Mouse (Mus musculus) cortical plate, adult 2 months (tissue): Measurements from ENCODE around the gene Gxylt2.

Experiments used
- CTCF ChIP-seq: fragments of 200-500 bp; IDR thresholded peaks from 2 replicates; pipeline ENCODE4 v1.5.1; 2011; ENCODE audit warnings: mild to moderate bottlenecking, control low read depth, low read length; ENCODE audit not compliant: insufficient read depth; ENCODE audit errors: extremely low read depth
- POLR2A ChIP-seq: fragments of 200-500 bp; IDR thresholded peaks from 2 replicates; pipeline ENCODE4 v1.6.1; 2011; ENCODE audit warnings: mild to moderate bottlenecking, low read length, control low read depth; ENCODE audit not compliant: insufficient read depth; ENCODE audit errors: extremely low read depth

GRCm38 (mm10) chr6:100845058-100845457 lies 140.5 kb downstream of the Gxylt2 start:
- TF ChIP-seq POLR2A, result no peak
- no peak for TF ChIP-seq CTCF
